Mouse (Mus musculus): ENCODE data around the gene 2310011J03Rik.

GRCm38 (mm10) chr10:80296824-80297223 is 23.5 kb downstream of the 2310011J03Rik start:
- TF ChIP-seq CTCF (IDR thresholded peaks at IDR 0.05; ENCODE audit: insufficient read depth, low read length) (no peak), POLR2A (IDR thresholded peaks at IDR 0.05; ENCODE audit: borderline replicate concordance, extremely low read depth, low read depth, low read length) (no peak)

All from lung, adult 2 months (tissue).